Mouse (Mus musculus): ENCODE measurements around the gene Tsga13.

DNA sequence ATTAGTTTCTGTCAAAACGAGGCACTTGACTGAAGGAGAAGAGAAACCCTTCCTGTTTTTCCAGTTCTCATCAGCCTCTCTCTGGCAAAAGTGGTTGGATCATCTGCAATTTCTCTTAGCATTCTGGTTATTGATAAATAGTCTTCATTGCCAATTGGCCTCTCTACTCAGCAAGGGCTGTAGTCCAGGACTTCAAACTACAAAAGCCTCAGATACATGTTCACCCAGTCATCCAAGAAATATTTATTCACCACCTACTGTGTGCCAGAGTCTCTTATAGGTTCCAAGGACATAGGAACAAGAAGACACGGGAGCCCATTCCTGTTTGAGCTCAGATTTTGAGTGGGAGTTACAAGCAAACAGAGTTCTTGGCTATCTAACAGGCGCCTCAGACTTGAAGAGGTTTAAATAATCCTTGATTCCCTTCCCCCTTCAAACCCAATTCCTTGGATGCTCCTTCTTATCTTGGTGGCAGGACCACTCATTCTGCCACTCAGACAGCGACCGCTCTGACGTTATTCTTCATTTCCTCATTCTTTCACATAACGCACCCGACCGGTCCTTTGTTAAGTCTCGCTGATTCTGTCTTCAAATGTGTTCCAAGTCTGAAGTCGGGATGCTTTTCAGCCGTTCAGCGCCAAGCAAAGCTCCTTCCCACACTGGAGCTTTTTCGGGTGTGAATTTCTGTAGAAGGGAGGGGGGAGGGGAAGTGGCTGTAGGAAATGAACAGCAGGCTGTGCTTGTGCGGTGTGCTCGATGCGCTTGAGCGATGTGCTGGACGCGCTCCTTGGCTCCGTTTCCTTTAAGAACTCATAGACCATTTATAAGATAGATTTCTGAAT, 5.7 kb upstream of the Tsga13 start:
- TF ChIP-seq POLR2A (IDR thresholded peaks at IDR 0.05; ENCODE audit: insufficient read depth, low read depth, low read length) (no peak), CTCF (IDR thresholded peaks at IDR 0.05; ENCODE audit: insufficient read depth, low read depth, low read length) (no peak)
